Mouse (Mus musculus) brain, embryonic 14.5 days (tissue): ENCODE results near the gene Tcp11l2.

ENCODE experiments used
- CTCF ChIP-seq: fragments of 200-500 bp; IDR thresholded peaks from 2 replicates; pipeline ENCODE4 v1.5.1; 2012; ENCODE audit warnings: inconsistent platforms, mild to moderate bottlenecking, moderate library complexity, borderline replicate concordance; ENCODE audit not compliant: insufficient read depth, insufficient read length; ENCODE audit errors: extremely low read depth
- POLR2A ChIP-seq: fragments of 200-500 bp; IDR thresholded peaks from 2 replicates; pipeline ENCODE4 v1.6.1; 2012; ENCODE audit warnings: mild to moderate bottlenecking, inconsistent platforms, borderline replicate concordance; ENCODE audit not compliant: poor library complexity, insufficient read depth, insufficient read length, severe bottlenecking; ENCODE audit errors: extremely low read depth

GRCm38 (mm10) chr10:84539651-84540050 is 36.8 kb upstream of the Tcp11l2 start:
- TF ChIP-seq CTCF (no peak), POLR2A (no peak)
